Mouse (Mus musculus) limb, embryonic 14.5 days (tissue): ENCODE measurements around the gene Cbx7. TPM values are rescaled to one million over a fixed set of nuclear protein-coding genes. Genes with fewer than 3 reads are reported as not detected.

Experiments used
- ATAC-seq: fragments of 200-750 bp; cut with Nextera tagmentation; 2 replicates; pipeline ENCODE4 v1.8.0; 2017; ENCODE audit warnings: low read depth, moderate number of reproducible peaks, moderate TSS enrichment; ENCODE audit not compliant: low FRiP score
- DNase-seq: peaks from one replicate; pipeline ENCODE4 v3.0.0-alpha.2; 2015; ENCODE audit warnings: low spot score
- H3K27ac ChIP-seq: fragments of 300-500 bp; sonication (generic); replicated peaks from 2 replicates; pipeline ENCODE4 v1.5.1; 2014; ENCODE audit warnings: low read depth, mild to moderate bottlenecking, low read length, moderate library complexity, mixed read lengths
- H3K27me3 ChIP-seq: fragments of 300-500 bp; sonication (generic); 2 replicates; pipeline ENCODE4 v1.6.1; 2014; ENCODE audit warnings: low read length, mixed read lengths; ENCODE audit not compliant: control insufficient read depth, insufficient read depth
- H3K36me3 ChIP-seq: fragments of 300-500 bp; sonication (generic); 2 replicates; pipeline ENCODE4 v1.6.1; 2014; ENCODE audit warnings: mild to moderate bottlenecking, low read length, moderate library complexity, mixed read lengths; ENCODE audit not compliant: control insufficient read depth, insufficient read depth
- H3K4me1 ChIP-seq: fragments of 300-500 bp; sonication (generic); 2 replicates; pipeline ENCODE4 v1.6.1; 2014; ENCODE audit warnings: antibody characterized with exemption, low read length, mixed read lengths; ENCODE audit not compliant: control insufficient read depth, insufficient read depth
- H3K4me2 ChIP-seq: fragments of 300-500 bp; sonication (generic); replicated peaks from 2 replicates; pipeline ENCODE4 v1.6.1; 2014; ENCODE audit warnings: low read depth, mild to moderate bottlenecking, low read length, moderate library complexity; ENCODE audit not compliant: severe bottlenecking
- H3K4me3 ChIP-seq: fragments of 300-500 bp; sonication (generic); replicated peaks from 2 replicates; pipeline ENCODE4 v1.5.1; 2014; ENCODE audit warnings: low read length
- H3K9ac ChIP-seq: fragments of 300-500 bp; sonication (generic); 2 replicates; pipeline ENCODE4 v1.6.1; 2014; ENCODE audit warnings: mild to moderate bottlenecking, low read depth, low read length, moderate library complexity; ENCODE audit not compliant: severe bottlenecking
- H3K9me3 ChIP-seq: fragments of 300-500 bp; sonication (generic); 2 replicates; pipeline ENCODE4 v1.6.1; 2016; ENCODE audit warnings: low read length; ENCODE audit not compliant: control insufficient read depth
- POLR2A ChIP-seq: fragments of 200-500 bp; IDR thresholded peaks from 2 replicates; pipeline ENCODE4 v1.8.0; 2012; ENCODE audit warnings: inconsistent platforms, mild to moderate bottlenecking, moderate library complexity, borderline replicate concordance; ENCODE audit not compliant: insufficient read depth, insufficient read length; ENCODE audit errors: extremely low read depth
- WGBS: fragments of 180-500 bp; shearing (Covaris S2); extraction: QIAGEN DNeasy Blood & Tissue Kit; methylation state at CpG from one replicate; pipeline ENCODE4 v1.1.7; 2014; 5-methylcytosine and 5-hydroxymethylcytosine counted together
- polyA plus RNA-seq, 2 experiments: library from polyadenylated mRNA; depleted of rRNA in 1 of 2; stranded (reverse) in 1 of 2; unstranded in 1 of 2; fragments of >200 nt; fragmentation: Nextera tagmentation in 1 of 2; extraction: Ambion mirVana in 1 of 2; gene quantifications; 2 replicates each; pipeline versions ENCODE4 v1.2.1 to v1.2.3; 2012 to 2014

The Cbx7 gene
- polyA plus RNA-seq, 2 experiments = 2.1 to 8.5 TPM

- no peaks in the 10 kb centered on the region for H3K4me1 ChIP-seq
- WGBS = 73% methylated on average over 6 of the region's 6 CpGs
- no peaks in the 10 kb centered on the region for H3K36me3 ChIP-seq
- DNase-seq = no peak
- no peak overlapping the region for H3K9ac ChIP-seq
- H3K4me2 ChIP-seq = no peak overlapping the region
- ATAC-seq = no peak
- no peaks in the 10 kb centered on the region for H3K27me3 ChIP-seq
- no peak overlapping the region for H3K27ac ChIP-seq
- no peaks in the 10 kb centered on the region for H3K9me3 ChIP-seq
- no peak for TF ChIP-seq POLR2A
- H3K4me3 ChIP-seq = no peak overlapping the region
Observed at GRCm38 (mm10) chr15:79967346-79967745, 3.6 kb downstream of the Cbx7 start.

GRCm38 (mm10) chr15:79964376-79964775 lies 6.5 kb downstream of the Cbx7 start:
- H3K9ac ChIP-seq = no peak overlapping the region
- 84% methylated on average over 7 of the region's 7 CpGs for WGBS

GRCm38 (mm10) chr15:79962661-79963060 lies 8.3 kb downstream of the Cbx7 start:
- TF ChIP-seq POLR2A = no peak
- 78% methylated on average over 18 of the region's 18 CpGs for WGBS
- H3K27me3 ChIP-seq = no peaks in the 10 kb centered on the region

More at GRCm38 (mm10) chr15:79964376-79964775, 6.5 kb downstream of the Cbx7 start:
- Histone ChIP-seq H3K4me2 (no peak overlapping the region), H3K27ac (no peak overlapping the region), H3K9me3 (no peaks in the 10 kb centered on the region), H3K4me3 (no peak overlapping the region), H3K4me1 (no peaks in the 10 kb centered on the region), H3K27me3 (no peaks in the 10 kb centered on the region), H3K36me3 (no peaks in the 10 kb centered on the region)
- ATAC-seq (no peak), DNase-seq (no peak)
- TF ChIP-seq POLR2A = no peak

GRCm38 (mm10) chr15:79961366-79961921 lies 9.5 kb downstream of the Cbx7 start:
- Histone ChIP-seq H3K9me3 (no peaks in the 10 kb centered on the region), H3K4me3 (no peak overlapping the region), H3K9ac (no peak overlapping the region), H3K36me3 (no peaks in the 10 kb centered on the region), H3K4me2 (no peak overlapping the region), H3K27ac (no peak overlapping the region), H3K4me1 (no peaks in the 10 kb centered on the region), H3K27me3 (no peaks in the 10 kb centered on the region)
- ATAC-seq = peak; percentile 23; the same call in 1 of the 2 replicates
- DNase-seq = no peak
- no peak for TF ChIP-seq POLR2A
- WGBS = 64% methylated on average over 9 of the region's 9 CpGs

More at GRCm38 (mm10) chr15:79962661-79963060, 8.3 kb downstream of the Cbx7 start:
- Histone ChIP-seq H3K4me1 (no peaks in the 10 kb centered on the region), H3K9me3 (no peaks in the 10 kb centered on the region), H3K27ac (no peak overlapping the region), H3K9ac (no peak overlapping the region), H3K4me3 (no peak overlapping the region), H3K36me3 (no peaks in the 10 kb centered on the region), H3K4me2 (no peak overlapping the region)
- ATAC-seq (no peak), DNase-seq (no peak)

GRCm38 (mm10) chr15:79958418-79958817 lies 12.5 kb downstream of the Cbx7 start:
- no peak overlapping the region for H3K4me2 ChIP-seq
- DNase-seq (no peak), ATAC-seq (no peak)
- TF ChIP-seq POLR2A = no peak
- H3K36me3 ChIP-seq = no peaks in the 10 kb centered on the region
- no peaks in the 10 kb centered on the region for H3K4me1 ChIP-seq
- H3K27ac ChIP-seq = no peak overlapping the region
- no peaks in the 10 kb centered on the region for H3K27me3 ChIP-seq
- H3K9ac ChIP-seq = no peak overlapping the region
- no peak overlapping the region for H3K4me3 ChIP-seq
- no peaks in the 10 kb centered on the region for H3K9me3 ChIP-seq
- WGBS = 47% methylated on average over 3 of the region's 3 CpGs
